Mouse (Mus musculus): ENCODE measurements around the gene Taf3. TPM values are rescaled to one million over a fixed set of nuclear protein-coding genes. Genes with fewer than 3 reads are reported as not detected.

Taf3 gene
- polyA plus RNA-seq, 1 experiment from 2014 or later, result 12.6 TPM

DNA sequence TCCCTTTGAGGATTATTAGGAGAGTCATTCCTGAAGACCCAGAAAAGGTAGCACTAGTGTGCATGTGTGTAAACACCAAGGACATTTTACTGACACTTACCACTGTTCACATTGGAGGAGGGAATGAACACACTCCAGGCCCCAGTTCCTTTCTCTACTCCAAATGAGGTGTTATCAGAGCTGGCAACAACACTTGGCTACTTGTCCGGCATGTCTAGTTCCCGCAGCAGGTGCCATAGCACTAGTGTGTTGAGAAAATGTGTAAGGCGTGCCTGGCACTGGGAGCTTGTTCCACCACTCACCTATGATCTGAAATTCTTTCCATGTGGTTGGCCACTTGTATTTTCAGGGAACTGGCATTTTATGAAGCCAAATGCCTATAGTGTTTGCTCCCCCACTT is 77.8 kb downstream of the Taf3 start:
- no peaks in the 10 kb centered on the region for H3K4me1 ChIP-seq (replicated peaks; ENCODE audit: insufficient read depth, low read length)
- no peaks in the 10 kb centered on the region for H3K36me3 ChIP-seq (ENCODE audit: insufficient read depth, low read length)
- no peak overlapping the region for H3K4me3 ChIP-seq (replicated peaks; ENCODE audit: low read depth, low read length)
- no peaks in the 10 kb centered on the region for H3K9me3 ChIP-seq (replicated peaks; ENCODE audit: low read length)
- no peak for DNase-seq (ENCODE audit: low spot score)
- no peak for ATAC-seq (replicated peaks; ENCODE audit: low FRiP score, low read depth)
- H3K27ac ChIP-seq, result no peak overlapping the region
- 91% methylated on average over 3 of the region's 3 CpGs for WGBS
- H3K9ac ChIP-seq (ENCODE audit: low read depth, low read length), result no peak overlapping the region
- no peaks in the 10 kb centered on the region for H3K27me3 ChIP-seq (ENCODE audit: insufficient read depth, low read length)
- no peak for TF ChIP-seq CTCF (IDR thresholded peaks at IDR 0.05; ENCODE audit: low read depth)
- H3K4me2 ChIP-seq (ENCODE audit: low read length), result no peak overlapping the region

- no peaks in the 10 kb centered on the region for H3K27me3 ChIP-seq (ENCODE audit: insufficient read depth, low read length)
- no peak overlapping the region for H3K27ac ChIP-seq
These were observed 78.2 kb downstream of the Taf3 start for GRCm38 (mm10) chr2:9970178-9970577.

GRCm38 (mm10) chr2:9969734-9970133 is 78.7 kb downstream of the Taf3 start:
- Histone ChIP-seq H3K27ac (no peak overlapping the region), H3K9me3 (replicated peaks; ENCODE audit: low read length) (no peaks in the 10 kb centered on the region), H3K9ac (ENCODE audit: low read depth, low read length) (no peak overlapping the region), H3K4me3 (replicated peaks; ENCODE audit: low read depth, low read length) (no peak overlapping the region), H3K36me3 (ENCODE audit: insufficient read depth, low read length) (no peaks in the 10 kb centered on the region), H3K4me2 (ENCODE audit: low read length) (no peak overlapping the region), H3K4me1 (replicated peaks; ENCODE audit: insufficient read depth, low read length) (no peaks in the 10 kb centered on the region), H3K27me3 (ENCODE audit: insufficient read depth, low read length) (no peaks in the 10 kb centered on the region)
- no peak for ATAC-seq (replicated peaks; ENCODE audit: low FRiP score, low read depth)
- TF ChIP-seq CTCF (IDR thresholded peaks at IDR 0.05; ENCODE audit: low read depth), result no peak
- DNase-seq (ENCODE audit: low spot score), result no peak
- WGBS, result 68% methylated on average over 5 of the region's 5 CpGs

More at GRCm38 (mm10) chr2:9970178-9970577, 78.2 kb downstream of the Taf3 start:
- ATAC-seq (replicated peaks; ENCODE audit: low FRiP score, low read depth) (no peak), DNase-seq (ENCODE audit: low spot score) (no peak)
- H3K4me1 ChIP-seq (replicated peaks; ENCODE audit: insufficient read depth, low read length), result no peaks in the 10 kb centered on the region
- no peaks in the 10 kb centered on the region for H3K9me3 ChIP-seq (replicated peaks; ENCODE audit: low read length)
- no peak overlapping the region for H3K4me3 ChIP-seq (replicated peaks; ENCODE audit: low read depth, low read length)
- no peak overlapping the region for H3K9ac ChIP-seq (ENCODE audit: low read depth, low read length)
- H3K36me3 ChIP-seq (ENCODE audit: insufficient read depth, low read length), result no peaks in the 10 kb centered on the region
- TF ChIP-seq CTCF (IDR thresholded peaks at IDR 0.05; ENCODE audit: low read depth), result no peak
- no peak overlapping the region for H3K4me2 ChIP-seq (ENCODE audit: low read length)
- 58% methylated on average over 4 of the region's 4 CpGs for WGBS

DNA sequence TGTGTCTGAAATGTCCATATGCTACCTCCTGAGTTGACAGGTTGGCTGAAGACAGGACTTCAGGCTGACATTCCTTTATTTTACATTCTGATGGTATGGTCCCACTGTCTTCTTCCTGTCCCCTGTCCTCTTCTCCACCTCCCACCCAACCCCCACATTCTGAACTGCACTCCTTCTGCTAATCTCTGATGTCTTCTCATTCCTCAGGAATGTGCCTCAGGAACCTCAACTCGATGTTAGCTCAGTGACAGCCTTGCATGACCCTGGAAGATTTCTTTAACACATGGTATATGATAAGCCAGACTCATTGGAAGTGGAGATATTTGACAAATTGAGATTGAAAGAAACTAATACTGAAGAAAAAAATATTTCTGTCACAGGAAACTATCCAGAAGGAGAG is 81.8 kb downstream of the Taf3 start:
- no peak for ATAC-seq (replicated peaks; ENCODE audit: low FRiP score, low read depth)
- Histone ChIP-seq H3K9ac (ENCODE audit: low read depth, low read length) (no peak overlapping the region), H3K4me1 (replicated peaks; ENCODE audit: insufficient read depth, low read length) (no peaks in the 10 kb centered on the region), H3K27me3 (ENCODE audit: insufficient read depth, low read length) (no peaks in the 10 kb centered on the region), H3K36me3 (ENCODE audit: insufficient read depth, low read length) (no peaks in the 10 kb centered on the region), H3K27ac (no peak overlapping the region), H3K9me3 (replicated peaks; ENCODE audit: low read length) (no peaks in the 10 kb centered on the region), H3K4me3 (replicated peaks; ENCODE audit: low read depth, low read length) (no peak overlapping the region), H3K4me2 (ENCODE audit: low read length) (no peak overlapping the region)
- no peak for TF ChIP-seq CTCF (IDR thresholded peaks at IDR 0.05; ENCODE audit: low read depth)
- 39% methylated on average over 1 of the region's 1 CpGs for WGBS
- no peak for DNase-seq (ENCODE audit: low spot score)

DNA sequence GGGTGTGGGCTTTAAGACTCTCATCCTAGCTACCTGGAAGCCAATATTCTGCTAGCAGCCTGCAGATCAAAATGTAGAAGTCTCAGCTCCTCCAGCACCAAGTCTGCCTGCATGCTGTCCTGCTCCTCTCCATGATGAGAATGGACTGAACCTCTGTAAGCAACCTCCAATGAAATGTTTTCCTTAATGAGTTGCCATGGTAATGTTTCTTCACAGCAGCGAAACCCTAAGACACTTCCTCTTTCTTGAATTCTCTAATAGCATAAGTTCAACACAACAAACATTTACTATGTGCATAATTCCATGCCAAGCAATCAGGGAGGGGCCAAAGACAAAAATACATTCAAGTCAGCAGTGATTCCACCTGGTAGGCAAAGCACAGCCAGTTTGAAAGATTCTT is 82.8 kb downstream of the Taf3 start:
- H3K9ac ChIP-seq (ENCODE audit: low read depth, low read length), result no peak overlapping the region
- ATAC-seq (replicated peaks; ENCODE audit: low FRiP score, low read depth), result no peak
- H3K4me1 ChIP-seq (replicated peaks; ENCODE audit: insufficient read depth, low read length), result no peaks in the 10 kb centered on the region
- 82% methylated on average over 1 of the region's 1 CpGs for WGBS
- no peak for DNase-seq (ENCODE audit: low spot score)
- no peak overlapping the region for H3K27ac ChIP-seq
- no peaks in the 10 kb centered on the region for H3K27me3 ChIP-seq (ENCODE audit: insufficient read depth, low read length)
- no peaks in the 10 kb centered on the region for H3K36me3 ChIP-seq (ENCODE audit: insufficient read depth, low read length)
- H3K9me3 ChIP-seq (replicated peaks; ENCODE audit: low read length), result no peaks in the 10 kb centered on the region
- H3K4me2 ChIP-seq (ENCODE audit: low read length), result no peak overlapping the region
- TF ChIP-seq CTCF (IDR thresholded peaks at IDR 0.05; ENCODE audit: low read depth), result no peak
- H3K4me3 ChIP-seq (replicated peaks; ENCODE audit: low read depth, low read length), result no peak overlapping the region

GRCm38 (mm10) chr2:9962871-9963270 is 85.5 kb downstream of the Taf3 start:
- Histone ChIP-seq H3K36me3 (ENCODE audit: insufficient read depth, low read length) (no peaks in the 10 kb centered on the region), H3K4me3 (replicated peaks; ENCODE audit: low read depth, low read length) (no peak overlapping the region), H3K27ac (no peak overlapping the region), H3K4me1 (replicated peaks; ENCODE audit: insufficient read depth, low read length) (no peaks in the 10 kb centered on the region), H3K9ac (ENCODE audit: low read depth, low read length) (no peak overlapping the region), H3K27me3 (ENCODE audit: insufficient read depth, low read length) (no peaks in the 10 kb centered on the region), H3K9me3 (replicated peaks; ENCODE audit: low read length) (no peaks in the 10 kb centered on the region), H3K4me2 (ENCODE audit: low read length) (no peak overlapping the region)
- ATAC-seq (replicated peaks; ENCODE audit: low FRiP score, low read depth), result no peak
- DNase-seq (ENCODE audit: low spot score), result no peak
- TF ChIP-seq CTCF (IDR thresholded peaks at IDR 0.05; ENCODE audit: low read depth), result no peak

DNA sequence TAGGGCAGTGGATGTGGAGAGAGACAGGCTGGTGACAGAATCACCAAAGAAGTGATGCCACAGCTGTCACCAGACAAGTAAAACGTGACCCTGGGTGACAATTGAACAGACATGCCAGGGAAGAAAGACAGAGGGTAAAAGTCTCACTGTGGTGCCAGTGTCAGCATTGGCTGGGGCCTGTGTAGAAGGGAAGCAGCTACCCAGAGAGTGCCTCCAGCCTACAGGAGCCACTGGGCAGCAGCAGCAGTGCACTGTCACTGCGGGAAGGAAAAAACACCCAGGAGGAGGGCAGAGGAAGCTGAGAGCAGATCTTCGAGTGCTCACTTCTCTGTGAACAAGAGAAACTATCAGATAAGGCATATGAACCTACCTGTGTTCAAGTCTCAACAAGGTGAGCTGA is 86.7 kb downstream of the Taf3 start:
- Histone ChIP-seq H3K27me3 (ENCODE audit: insufficient read depth, low read length) (no peaks in the 10 kb centered on the region), H3K9me3 (replicated peaks; ENCODE audit: low read length) (no peaks in the 10 kb centered on the region), H3K9ac (ENCODE audit: low read depth, low read length) (no peak overlapping the region), H3K4me1 (replicated peaks; ENCODE audit: insufficient read depth, low read length) (no peaks in the 10 kb centered on the region), H3K4me2 (ENCODE audit: low read length) (no peak overlapping the region), H3K4me3 (replicated peaks; ENCODE audit: low read depth, low read length) (no peak overlapping the region), H3K27ac (no peak overlapping the region), H3K36me3 (ENCODE audit: insufficient read depth, low read length) (no peaks in the 10 kb centered on the region)
- no peak for DNase-seq (ENCODE audit: low spot score)
- 34% methylated on average over 3 of the region's 3 CpGs for WGBS
- no peak for ATAC-seq (replicated peaks; ENCODE audit: low FRiP score, low read depth)
- TF ChIP-seq CTCF (IDR thresholded peaks at IDR 0.05; ENCODE audit: low read depth), result no peak
